Mouse (Mus musculus): ENCODE results near the gene Alx1. TPM values are rescaled to one million over a fixed set of nuclear protein-coding genes. Genes with fewer than 3 reads are reported as not detected.

The Alx1 gene
- not detected in 2 replicates for polyA plus RNA-seq (2012; rRNA removed)

GRCm38 (mm10) chr10:103029730-103030490 lies at the start of gene Alx1:
Gene Alx1 (minus strand): TSS chr10:103030215.
- TF ChIP-seq CTCF (IDR thresholded peaks at IDR 0.05; ENCODE audit: borderline replicate concordance, insufficient read depth, low read depth, low read length) (no peak), POLR2A (IDR thresholded peaks at IDR 0.05; ENCODE audit: borderline replicate concordance, insufficient read depth, low read length) (no peak)
- no peak for DNase-seq
- Histone ChIP-seq H3K4me1 (ENCODE audit: control insufficient read depth, insufficient read depth, low read length) (no peaks in the 10 kb centered on the region), H3K27me3 (ENCODE audit: control insufficient read depth, insufficient read depth, low read length) (peaks cover 19% of the 10 kb centered on the region; the same call in 1 of the 2 replicates), H3K27ac (ENCODE audit: insufficient read depth, low read length) (no peak within 1 kb of the TSS), H3K4me3 (replicated peaks; ENCODE audit: insufficient read depth, low read depth, low read length) (no peak within 1 kb of the TSS)
- WGBS: 3% methylated on average over 32 of the region's 32 CpGs

DNA sequence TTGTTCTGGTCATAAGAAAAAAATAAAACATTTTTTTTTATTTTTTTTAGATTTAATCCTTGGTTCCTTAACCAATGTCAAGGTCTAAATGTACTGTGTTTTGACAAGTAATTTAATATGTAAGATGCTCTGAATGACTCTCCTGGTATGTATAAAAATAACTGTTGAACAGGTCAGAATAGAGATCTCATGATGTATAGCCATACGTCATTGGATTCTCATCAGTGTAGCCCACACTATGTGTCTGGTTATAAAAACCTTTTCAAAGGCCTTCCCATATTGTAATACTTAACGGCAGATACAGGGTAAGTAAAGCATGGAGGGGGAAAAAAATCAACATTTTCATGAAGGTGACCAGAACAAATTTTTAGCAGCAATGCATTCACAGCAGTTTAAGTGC lies 19.6 kb upstream of the Alx1 start:
- DNase-seq: no peak
- WGBS: 84% methylated on average over 2 of the region's 2 CpGs
- no peaks in the 10 kb centered on the region for H3K27me3 ChIP-seq (ENCODE audit: control insufficient read depth, insufficient read depth, low read length)
- no peak overlapping the region for H3K4me3 ChIP-seq (replicated peaks; ENCODE audit: insufficient read depth, low read depth, low read length)
- H3K4me1 ChIP-seq (ENCODE audit: control insufficient read depth, insufficient read depth, low read length): no peaks in the 10 kb centered on the region
- no peak overlapping the region for H3K27ac ChIP-seq (ENCODE audit: insufficient read depth, low read length)
- TF ChIP-seq POLR2A (IDR thresholded peaks at IDR 0.05; ENCODE audit: borderline replicate concordance, insufficient read depth, low read length) (no peak), CTCF (IDR thresholded peaks at IDR 0.05; ENCODE audit: borderline replicate concordance, insufficient read depth, low read depth, low read length) (no peak)

DNA sequence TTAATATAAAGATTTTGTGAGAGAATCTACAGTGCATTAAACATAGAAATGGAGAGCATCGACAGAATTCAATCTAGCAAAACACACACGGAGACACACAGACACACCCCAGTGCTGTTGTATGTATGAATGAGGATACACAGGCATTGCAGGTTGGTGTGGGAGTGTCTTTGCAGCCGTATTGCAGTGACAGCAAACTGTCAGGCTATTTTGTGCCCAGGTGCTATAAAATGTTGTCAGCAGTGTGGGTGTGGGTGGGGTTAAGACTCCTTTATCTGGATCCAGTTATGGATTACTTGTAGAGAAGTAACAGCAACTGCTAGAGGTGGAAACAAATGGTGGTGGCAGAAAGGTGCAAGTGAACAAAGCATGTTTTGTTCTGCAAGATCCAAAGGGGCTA lies 16.6 kb upstream of the Alx1 start:
- no peak for TF ChIP-seq CTCF (IDR thresholded peaks at IDR 0.05; ENCODE audit: borderline replicate concordance, insufficient read depth, low read depth, low read length)
- TF ChIP-seq POLR2A (IDR thresholded peaks at IDR 0.05; ENCODE audit: borderline replicate concordance, insufficient read depth, low read length): no peak
- Histone ChIP-seq H3K27me3 (ENCODE audit: control insufficient read depth, insufficient read depth, low read length) (no peaks in the 10 kb centered on the region), H3K4me3 (replicated peaks; ENCODE audit: insufficient read depth, low read depth, low read length) (no peak overlapping the region), H3K4me1 (ENCODE audit: control insufficient read depth, insufficient read depth, low read length) (no peaks in the 10 kb centered on the region), H3K27ac (ENCODE audit: insufficient read depth, low read length) (no peak overlapping the region)
- WGBS: 72% methylated on average over 3 of the region's 3 CpGs
- DNase-seq: no peak

GRCm38 (mm10) chr10:103045019-103045418 lies 15.0 kb upstream of the Alx1 start:
- 54% methylated on average over 2 of the region's 2 CpGs for WGBS
- DNase-seq: no peak

DNA sequence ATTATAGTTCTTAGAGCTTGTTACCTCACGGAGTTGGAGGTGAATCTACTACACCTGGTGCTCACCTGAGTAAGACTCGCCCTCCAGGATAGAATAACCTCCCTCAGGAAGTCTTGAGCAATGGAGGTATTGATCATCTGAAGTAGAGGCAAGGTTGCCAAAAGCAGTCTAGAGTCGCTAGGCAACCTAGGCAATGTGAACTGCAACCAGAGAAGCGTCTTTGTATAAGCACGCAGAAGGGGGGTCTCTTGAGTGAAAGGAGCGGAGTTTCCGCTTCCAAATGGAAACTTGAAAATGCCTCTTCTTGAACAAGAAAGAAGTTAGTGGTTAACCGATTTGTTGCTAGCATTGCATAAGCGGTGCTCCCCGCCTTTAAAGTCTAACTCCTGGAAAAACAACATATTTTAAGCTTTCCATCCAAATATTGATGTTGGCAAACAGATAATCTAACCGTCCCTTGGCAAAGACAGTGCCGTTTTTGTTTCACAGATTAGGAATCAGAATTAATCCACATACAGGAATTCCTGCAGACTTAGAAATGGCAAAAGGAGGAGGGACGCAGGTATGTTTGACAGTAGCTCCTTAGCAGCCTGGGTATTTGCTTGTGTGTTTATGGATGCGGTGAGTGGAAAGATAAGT lies 5.1 kb upstream of the Alx1 start:
- no peak for DNase-seq
- peaks cover 5% of the 10 kb centered on the region; the same call in 1 of the 2 replicates for H3K27me3 ChIP-seq (ENCODE audit: control insufficient read depth, insufficient read depth, low read length)
- no peak overlapping the region for H3K4me3 ChIP-seq (replicated peaks; ENCODE audit: insufficient read depth, low read depth, low read length)
- no peak for TF ChIP-seq CTCF (IDR thresholded peaks at IDR 0.05; ENCODE audit: borderline replicate concordance, insufficient read depth, low read depth, low read length)
- no peak for TF ChIP-seq POLR2A (IDR thresholded peaks at IDR 0.05; ENCODE audit: borderline replicate concordance, insufficient read depth, low read length)
- no peak overlapping the region for H3K27ac ChIP-seq (ENCODE audit: insufficient read depth, low read length)
- 5% methylated on average over 14 of the region's 14 CpGs for WGBS
- no peaks in the 10 kb centered on the region for H3K4me1 ChIP-seq (ENCODE audit: control insufficient read depth, insufficient read depth, low read length)

More at GRCm38 (mm10) chr10:103045019-103045418, 15.0 kb upstream of the Alx1 start:
- Histone ChIP-seq H3K4me3 (replicated peaks; ENCODE audit: insufficient read depth, low read depth, low read length) (no peak overlapping the region), H3K4me1 (ENCODE audit: control insufficient read depth, insufficient read depth, low read length) (no peaks in the 10 kb centered on the region), H3K27me3 (ENCODE audit: control insufficient read depth, insufficient read depth, low read length) (no peaks in the 10 kb centered on the region), H3K27ac (ENCODE audit: insufficient read depth, low read length) (no peak overlapping the region)
- TF ChIP-seq POLR2A (IDR thresholded peaks at IDR 0.05; ENCODE audit: borderline replicate concordance, insufficient read depth, low read length) (no peak), CTCF (IDR thresholded peaks at IDR 0.05; ENCODE audit: borderline replicate concordance, insufficient read depth, low read depth, low read length) (no peak)

DNA sequence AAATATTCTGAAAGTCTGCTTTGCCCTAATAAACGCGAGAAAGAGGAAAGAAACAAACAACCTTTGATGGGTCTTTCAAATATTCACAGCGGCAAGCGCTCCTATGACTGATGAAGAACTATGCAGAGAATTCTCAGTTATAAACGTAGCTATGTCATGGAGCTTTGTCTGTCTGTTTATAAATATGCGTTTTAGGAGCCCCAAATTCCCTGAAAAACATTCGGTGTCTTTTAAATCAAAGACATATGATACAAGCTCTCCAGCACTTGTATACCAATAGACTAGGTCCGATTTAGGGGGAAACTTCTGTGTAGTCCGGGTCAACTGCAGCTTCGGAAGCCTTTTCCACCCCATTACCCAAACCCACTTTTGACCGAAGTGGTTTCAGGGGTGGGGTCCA lies 916 bp upstream of the Alx1 start:
- TF ChIP-seq POLR2A (IDR thresholded peaks at IDR 0.05; ENCODE audit: borderline replicate concordance, insufficient read depth, low read length) (no peak), CTCF (IDR thresholded peaks at IDR 0.05; ENCODE audit: borderline replicate concordance, insufficient read depth, low read depth, low read length) (no peak)
- 4% methylated on average over 11 of the region's 11 CpGs for WGBS

GRCm38 (mm10) chr10:103029132-103029729 lies 784 bp downstream of the Alx1 start:
- DNase-seq: no peak
- 3% methylated on average over 23 of the region's 23 CpGs for WGBS
- peaks cover 19% of the 10 kb centered on the region; the same call in 1 of the 2 replicates for H3K27me3 ChIP-seq (ENCODE audit: control insufficient read depth, insufficient read depth, low read length)
- no peak overlapping the region for H3K27ac ChIP-seq (ENCODE audit: insufficient read depth, low read length)
- TF ChIP-seq POLR2A (IDR thresholded peaks at IDR 0.05; ENCODE audit: borderline replicate concordance, insufficient read depth, low read length) (no peak), CTCF (IDR thresholded peaks at IDR 0.05; ENCODE audit: borderline replicate concordance, insufficient read depth, low read depth, low read length) (no peak)
- H3K4me3 ChIP-seq (replicated peaks; ENCODE audit: insufficient read depth, low read depth, low read length): no peak overlapping the region
- no peaks in the 10 kb centered on the region for H3K4me1 ChIP-seq (ENCODE audit: control insufficient read depth, insufficient read depth, low read length)

More for the DNA sequence above, 916 bp upstream of the Alx1 start:
- no peak for DNase-seq
- no peak overlapping the region for H3K27ac ChIP-seq (ENCODE audit: insufficient read depth, low read length)
- H3K4me1 ChIP-seq (ENCODE audit: control insufficient read depth, insufficient read depth, low read length): no peaks in the 10 kb centered on the region
- peaks cover 19% of the 10 kb centered on the region; the same call in 1 of the 2 replicates for H3K27me3 ChIP-seq (ENCODE audit: control insufficient read depth, insufficient read depth, low read length)
- no peak overlapping the region for H3K4me3 ChIP-seq (replicated peaks; ENCODE audit: insufficient read depth, low read depth, low read length)

Measured in cerebellum, adult 2 months (tissue).